Mouse (Mus musculus): ENCODE results near the gene Gipc1. TPM values are rescaled to one million over a fixed set of nuclear protein-coding genes. Genes with fewer than 3 reads are reported as not detected.

Gipc1 gene
- polyA plus RNA-seq, 1 experiment from 2014 or later, result 172 TPM

GRCm38 (mm10) chr8:83621691-83622388 lies 30.6 kb upstream of the Gipc1 start:
- no peaks in the 10 kb centered on the region for H3K9me3 ChIP-seq
- H3K9ac ChIP-seq (replicated peaks), result peak overlapping the region; percentile 70
- H3K4me3 ChIP-seq (replicated peaks), result peak overlapping the region; percentile 41
- H3K4me1 ChIP-seq (replicated peaks), result peaks cover 3% of the 10 kb centered on the region; the same call in 1 of the 2 replicates
- H3K36me3 ChIP-seq, result no peaks in the 10 kb centered on the region
- H3K4me2 ChIP-seq (replicated peaks), result peak overlapping the region; percentile 73
- peak; percentile 51; the same call in 1 of the 2 replicates for ATAC-seq
- H3K27me3 ChIP-seq, result 0 out of 2 replicates have a peak, but pooled peaks cover 3% of the 10 kb centered on the region
- H3K27ac ChIP-seq, result no peak overlapping the region
- 53% methylated on average over 15 of the region's 15 CpGs for WGBS

GRCm38 (mm10) chr8:83622389-83622989 lies 30.0 kb upstream of the Gipc1 start:
- Histone ChIP-seq H3K36me3 (no peaks in the 10 kb centered on the region), H3K9me3 (no peaks in the 10 kb centered on the region), H3K4me1 (replicated peaks) (peaks cover 3% of the 10 kb centered on the region; the same call in 1 of the 2 replicates), H3K4me3 (replicated peaks) (peak overlapping the region; percentile 41), H3K27ac (no peak overlapping the region), H3K27me3 (0 out of 2 replicates have a peak, but pooled peaks cover 3% of the 10 kb centered on the region), H3K4me2 (replicated peaks) (peak overlapping the region; percentile 73), H3K9ac (replicated peaks) (peak overlapping the region; percentile 70)
- WGBS, result 11% methylated on average over 23 of the region's 23 CpGs
- peak; percentile 95 for ATAC-seq

GRCm38 (mm10) chr8:83623549-83623948 lies 28.9 kb upstream of the Gipc1 start:
- Histone ChIP-seq H3K36me3 (no peaks in the 10 kb centered on the region), H3K4me3 (replicated peaks) (no peak overlapping the region), H3K4me1 (replicated peaks) (peaks cover 3% of the 10 kb centered on the region; the same call in 1 of the 2 replicates), H3K27me3 (0 out of 2 replicates have a peak, but pooled peaks cover 3% of the 10 kb centered on the region), H3K9me3 (no peaks in the 10 kb centered on the region), H3K4me2 (replicated peaks) (no peak overlapping the region), H3K9ac (replicated peaks) (no peak overlapping the region), H3K27ac (no peak overlapping the region)
- ATAC-seq, result no peak
- 87% methylated on average over 7 of the region's 7 CpGs for WGBS

DNA sequence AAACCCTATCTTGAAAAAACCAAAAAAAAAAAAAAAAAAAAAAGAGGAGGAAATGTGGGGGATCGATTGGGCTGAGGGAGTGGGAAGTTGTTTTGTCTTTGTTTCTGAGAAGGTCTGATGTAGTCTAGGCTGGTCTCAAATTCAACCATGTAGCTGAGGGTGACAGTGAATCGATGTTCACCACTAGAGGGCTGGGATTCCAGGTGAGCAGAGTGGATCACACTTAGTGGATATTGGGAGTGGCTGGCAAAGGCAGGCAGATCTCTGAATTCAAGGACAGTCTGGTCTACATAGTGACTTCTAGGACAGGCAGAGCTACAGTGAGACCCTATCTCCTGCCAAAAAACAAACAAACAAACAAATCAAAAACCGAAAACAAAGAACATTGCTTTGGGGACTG lies 27.7 kb upstream of the Gipc1 start:
- Histone ChIP-seq H3K9ac (replicated peaks) (no peak overlapping the region), H3K27ac (no peak overlapping the region), H3K4me2 (replicated peaks) (no peak overlapping the region), H3K4me1 (replicated peaks) (peaks cover 3% of the 10 kb centered on the region; the same call in 1 of the 2 replicates), H3K4me3 (replicated peaks) (no peak overlapping the region), H3K36me3 (no peaks in the 10 kb centered on the region), H3K9me3 (no peaks in the 10 kb centered on the region), H3K27me3 (0 out of 2 replicates have a peak, but pooled peaks cover 3% of the 10 kb centered on the region)
- 53% methylated on average over 3 of the region's 3 CpGs for WGBS
- peak; percentile 12; the same call in 1 of the 2 replicates for ATAC-seq

DNA sequence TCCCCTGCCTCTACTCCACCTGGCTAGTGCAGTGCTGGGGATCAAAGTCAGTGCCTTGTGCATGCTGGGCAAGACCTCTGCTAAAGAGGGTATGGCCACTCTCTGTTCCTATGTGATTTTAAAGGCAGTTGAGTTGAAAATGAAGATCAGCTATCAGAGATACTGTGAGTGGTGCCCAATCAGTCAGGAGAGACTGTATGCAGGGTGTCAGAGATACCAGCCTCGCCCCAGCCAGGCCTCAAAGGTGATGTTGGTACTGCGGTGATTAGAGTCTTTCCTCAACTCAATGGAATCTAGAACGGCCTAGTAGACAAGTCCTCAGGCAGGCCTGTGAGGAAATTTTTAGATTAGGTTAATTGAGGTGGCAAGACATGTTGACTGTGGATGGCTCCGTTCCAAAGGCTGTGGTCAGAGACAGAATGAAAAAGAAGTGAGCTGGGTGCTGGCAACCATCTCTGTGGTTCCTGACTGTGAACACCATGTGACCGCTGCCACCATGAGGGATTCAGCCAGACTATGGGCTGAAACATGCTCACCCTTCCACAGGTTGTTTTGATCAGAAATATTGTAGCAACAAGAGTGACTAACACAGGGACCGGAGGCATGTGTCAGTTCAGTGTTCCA lies 26.7 kb upstream of the Gipc1 start:
- 0 out of 2 replicates have a peak, but pooled peaks cover 3% of the 10 kb centered on the region for H3K27me3 ChIP-seq
- peaks cover 3% of the 10 kb centered on the region; the same call in 1 of the 2 replicates for H3K4me1 ChIP-seq (replicated peaks)
- no peak overlapping the region for H3K4me2 ChIP-seq (replicated peaks)
- H3K36me3 ChIP-seq, result no peaks in the 10 kb centered on the region
- H3K9ac ChIP-seq (replicated peaks), result no peak overlapping the region
- no peak for ATAC-seq
- H3K9me3 ChIP-seq, result no peaks in the 10 kb centered on the region
- H3K27ac ChIP-seq, result no peak overlapping the region
- 89% methylated on average over 6 of the region's 6 CpGs for WGBS
- H3K4me3 ChIP-seq (replicated peaks), result no peak overlapping the region

DNA sequence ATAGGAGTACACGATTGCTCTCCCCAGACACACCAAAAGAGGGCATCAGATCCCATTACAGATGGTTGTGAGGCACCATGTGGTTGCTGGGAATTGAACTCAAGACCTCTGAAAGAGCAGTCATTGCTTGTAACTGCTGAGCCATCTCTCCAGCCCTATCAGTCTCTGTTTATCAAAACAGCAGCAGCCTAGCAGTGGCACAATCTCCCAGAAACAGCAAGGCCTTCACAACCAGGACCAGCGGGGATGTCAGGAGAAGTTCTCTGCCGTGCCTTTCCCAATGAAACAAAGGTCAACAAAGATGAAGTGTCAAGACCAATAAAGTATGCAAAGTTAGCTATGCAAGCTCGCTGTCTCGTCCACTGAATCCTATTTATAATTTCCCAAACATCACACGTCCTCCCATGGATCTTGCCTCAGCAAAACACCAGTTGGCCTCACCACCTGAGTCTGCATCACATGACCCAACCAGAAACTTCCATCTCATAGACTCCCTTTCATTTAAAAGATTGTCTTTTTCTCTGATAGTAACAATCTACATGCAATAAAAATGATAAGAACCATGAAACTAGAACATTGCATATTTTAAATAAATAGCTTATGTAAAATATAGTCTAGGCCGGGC lies 20.3 kb upstream of the Gipc1 start:
- no peak overlapping the region for H3K9ac ChIP-seq (replicated peaks)
- 91% methylated on average over 7 of the region's 7 CpGs for WGBS
- H3K4me3 ChIP-seq (replicated peaks), result no peak overlapping the region
- H3K9me3 ChIP-seq, result 0 out of 2 replicates have a peak, but pooled peaks cover 3% of the 10 kb centered on the region
- no peak overlapping the region for H3K4me2 ChIP-seq (replicated peaks)
- ATAC-seq, result no peak
- H3K4me1 ChIP-seq (replicated peaks), result no peaks in the 10 kb centered on the region
- H3K27me3 ChIP-seq, result no peaks in the 10 kb centered on the region
- H3K27ac ChIP-seq, result no peak overlapping the region
- H3K36me3 ChIP-seq, result no peaks in the 10 kb centered on the region

- no peaks in the 10 kb centered on the region for H3K4me1 ChIP-seq (replicated peaks)
- H3K4me2 ChIP-seq (replicated peaks), result no peak overlapping the region
- no peaks in the 10 kb centered on the region for H3K27me3 ChIP-seq
- ATAC-seq, result no peak
- H3K9ac ChIP-seq (replicated peaks), result no peak overlapping the region
- H3K9me3 ChIP-seq, result 0 out of 2 replicates have a peak, but pooled peaks cover 3% of the 10 kb centered on the region
- no peaks in the 10 kb centered on the region for H3K36me3 ChIP-seq
- no peak overlapping the region for H3K4me3 ChIP-seq (replicated peaks)
- H3K27ac ChIP-seq, result no peak overlapping the region
- 78% methylated on average over 4 of the region's 4 CpGs for WGBS
These were observed 13.6 kb upstream of the Gipc1 start for GRCm38 (mm10) chr8:83638856-83639255.

- no peaks in the 10 kb centered on the region for H3K4me1 ChIP-seq (replicated peaks)
- no peak overlapping the region for H3K27ac ChIP-seq
- ATAC-seq, result no peak
- 0 out of 2 replicates have a peak, but pooled peaks cover 3% of the 10 kb centered on the region for H3K9me3 ChIP-seq
- H3K27me3 ChIP-seq, result no peaks in the 10 kb centered on the region
- WGBS, result 78% methylated on average over 5 of the region's 5 CpGs
- no peak overlapping the region for H3K4me2 ChIP-seq (replicated peaks)
- no peak overlapping the region for H3K9ac ChIP-seq (replicated peaks)
- no peak overlapping the region for H3K4me3 ChIP-seq (replicated peaks)
- H3K36me3 ChIP-seq, result no peaks in the 10 kb centered on the region
These were observed 12.8 kb upstream of the Gipc1 start for GRCm38 (mm10) chr8:83639649-83640048.

DNA sequence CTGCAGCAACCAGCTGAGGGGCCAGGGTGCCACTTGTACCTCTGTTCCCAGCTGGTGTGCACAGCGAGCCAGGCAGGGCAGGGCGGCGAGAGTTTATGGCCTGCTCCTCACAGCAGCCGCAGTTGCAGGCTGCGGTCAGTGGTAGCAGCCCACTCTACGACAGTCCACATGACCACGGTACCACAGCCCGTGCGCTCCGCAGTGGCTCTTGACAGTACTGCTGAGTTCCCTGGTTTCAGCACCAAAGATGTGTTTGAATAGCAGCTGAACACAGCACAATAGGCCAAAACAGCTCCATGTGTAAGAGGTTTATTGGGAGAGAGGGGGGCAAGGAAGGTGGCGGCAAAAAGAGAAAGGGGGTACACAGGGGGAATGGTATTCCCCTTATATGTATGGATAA lies 5.0 kb upstream of the Gipc1 start:
- peaks cover 5% of the 10 kb centered on the region for H3K4me1 ChIP-seq (replicated peaks)
- no peak for ATAC-seq
- no peak overlapping the region for H3K4me2 ChIP-seq (replicated peaks)
- no peaks in the 10 kb centered on the region for H3K9me3 ChIP-seq
- no peak overlapping the region for H3K4me3 ChIP-seq (replicated peaks)
- H3K27ac ChIP-seq, result no peak overlapping the region
- no peaks in the 10 kb centered on the region for H3K27me3 ChIP-seq
- 97% methylated on average over 11 of the region's 11 CpGs for whole genome bisulfite sequencing
- H3K36me3 ChIP-seq, result no peaks in the 10 kb centered on the region
- H3K9ac ChIP-seq (replicated peaks), result no peak overlapping the region

DNA sequence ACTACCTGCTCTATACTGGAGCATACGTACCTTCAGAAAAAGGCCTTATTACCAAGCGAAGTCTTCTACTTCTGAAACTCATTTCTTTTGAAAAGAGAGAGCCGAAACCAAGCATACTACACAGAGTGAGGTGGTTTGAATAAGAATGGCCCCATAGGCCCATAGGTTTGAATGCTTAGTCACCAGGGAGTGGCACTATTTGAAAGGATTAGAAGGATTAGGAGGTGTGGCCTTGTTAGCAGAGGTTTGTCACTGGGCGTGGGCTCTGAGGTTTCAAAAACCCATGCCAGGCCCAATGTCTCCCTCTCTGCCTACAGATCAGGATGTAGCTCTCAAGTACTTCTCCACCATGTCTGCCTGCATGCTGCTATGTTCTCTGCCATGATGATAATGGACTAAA lies 4.4 kb upstream of the Gipc1 start:
- Histone ChIP-seq H3K9me3 (no peaks in the 10 kb centered on the region), H3K4me1 (replicated peaks) (peaks cover 6% of the 10 kb centered on the region), H3K4me2 (replicated peaks) (no peak overlapping the region), H3K9ac (replicated peaks) (no peak overlapping the region), H3K4me3 (replicated peaks) (no peak overlapping the region), H3K27me3 (no peaks in the 10 kb centered on the region), H3K36me3 (no peaks in the 10 kb centered on the region), H3K27ac (no peak overlapping the region)
- 94% methylated on average over 4 of the region's 4 CpGs for WGBS
- ATAC-seq, result no peak

DNA sequence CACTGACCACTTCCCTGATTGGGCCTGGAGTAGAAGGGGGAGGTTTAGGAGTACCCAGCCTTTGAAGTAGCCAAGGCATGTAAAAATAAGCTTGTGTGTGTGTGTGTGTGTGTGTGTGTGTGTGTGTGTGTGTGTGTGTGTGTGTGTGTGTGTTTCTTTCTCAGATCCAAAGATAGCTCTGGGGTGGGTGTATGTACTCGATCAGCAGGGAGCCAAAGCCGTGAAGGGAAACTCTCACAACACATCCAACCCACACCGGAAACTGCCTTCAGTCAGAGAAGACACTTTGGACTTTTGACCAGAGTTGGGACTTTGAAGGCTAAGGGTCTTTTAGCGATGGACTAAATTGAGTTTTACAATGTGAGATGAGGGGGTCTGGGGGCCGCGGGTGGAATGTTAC lies 2.8 kb upstream of the Gipc1 start:
- H3K4me3 ChIP-seq (replicated peaks), result no peak overlapping the region
- H3K27ac ChIP-seq, result no peak overlapping the region
- peaks cover 19% of the 10 kb centered on the region for H3K4me1 ChIP-seq (replicated peaks)
- H3K9ac ChIP-seq (replicated peaks), result no peak overlapping the region
- ATAC-seq, result no peak
- H3K36me3 ChIP-seq, result no peaks in the 10 kb centered on the region
- 96% methylated on average over 6 of the region's 6 CpGs for WGBS
- H3K27me3 ChIP-seq, result no peaks in the 10 kb centered on the region
- H3K4me2 ChIP-seq (replicated peaks), result no peak overlapping the region
- no peaks in the 10 kb centered on the region for H3K9me3 ChIP-seq
